Mouse (Mus musculus) lung, adult 18-20 months (tissue): ENCODE measurements around the gene Ssr1.

ENCODE experiments used
- DNase-seq, 2 experiments: peaks; one replicate each; pipeline ENCODE4 v3.0.0; 2022; ENCODE audit warnings: mixed read lengths in 2 of 2

The Ssr1 gene

DNA sequence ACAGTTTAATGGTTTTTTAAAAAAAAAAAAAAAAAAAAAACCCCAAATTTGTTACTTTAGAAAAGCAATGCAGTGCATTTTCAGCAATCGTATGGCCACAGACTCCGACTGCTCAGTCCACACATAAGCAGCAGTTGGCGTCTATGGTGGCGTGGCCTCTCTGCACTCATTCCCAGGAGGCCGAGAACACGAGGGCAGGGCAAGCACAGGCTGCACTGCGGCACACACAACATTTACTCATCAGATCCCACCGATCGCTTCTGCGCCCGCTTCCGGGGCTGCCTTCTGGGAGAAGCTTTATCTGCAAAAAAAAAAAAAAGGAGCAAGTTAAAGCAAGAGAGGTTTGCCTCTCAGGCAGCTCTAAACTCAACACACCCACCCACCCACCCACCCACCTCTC, 14.5 kb downstream of the Ssr1 start:
- no peak for DNase-seq

DNA sequence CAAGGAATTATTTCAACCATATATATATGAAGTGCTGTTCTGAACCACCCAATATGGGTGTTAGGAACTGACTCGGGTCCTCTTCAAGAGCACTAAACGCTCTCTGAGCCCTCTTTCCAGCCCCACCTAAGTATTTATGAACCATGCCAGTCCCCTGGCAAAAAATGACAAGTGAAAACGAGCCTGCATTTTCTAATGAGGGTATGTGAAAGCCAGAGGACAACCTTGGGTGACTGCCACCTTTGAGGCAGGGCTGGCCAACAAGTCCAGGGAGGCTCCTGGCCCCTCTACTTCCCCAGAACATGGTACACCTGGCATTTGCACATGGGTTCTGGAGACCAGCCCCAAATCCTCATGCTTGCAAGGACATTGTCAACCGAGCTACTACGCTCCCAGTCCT, 19.3 kb downstream of the Ssr1 start:
- DNase-seq, result no peak

DNA sequence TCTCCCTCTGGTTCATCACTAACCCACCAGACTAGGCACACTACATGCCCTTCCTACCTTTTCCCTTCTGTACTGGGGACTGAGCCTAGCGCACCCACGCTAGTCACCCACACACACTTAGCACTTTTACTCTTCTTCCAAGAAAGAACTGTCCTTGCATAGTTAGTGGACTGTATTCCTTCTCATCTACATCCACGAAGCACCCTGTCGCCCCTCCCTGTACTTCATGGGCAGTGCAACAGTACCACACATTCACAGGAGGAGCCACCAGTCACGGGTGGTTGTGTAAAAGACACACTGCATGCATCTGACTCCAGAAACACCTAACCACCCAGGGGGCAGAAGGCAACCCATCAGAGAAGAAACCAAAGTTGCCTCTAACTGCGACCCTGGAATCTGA, 20.0 kb downstream of the Ssr1 start:
- DNase-seq, result no peak

DNA sequence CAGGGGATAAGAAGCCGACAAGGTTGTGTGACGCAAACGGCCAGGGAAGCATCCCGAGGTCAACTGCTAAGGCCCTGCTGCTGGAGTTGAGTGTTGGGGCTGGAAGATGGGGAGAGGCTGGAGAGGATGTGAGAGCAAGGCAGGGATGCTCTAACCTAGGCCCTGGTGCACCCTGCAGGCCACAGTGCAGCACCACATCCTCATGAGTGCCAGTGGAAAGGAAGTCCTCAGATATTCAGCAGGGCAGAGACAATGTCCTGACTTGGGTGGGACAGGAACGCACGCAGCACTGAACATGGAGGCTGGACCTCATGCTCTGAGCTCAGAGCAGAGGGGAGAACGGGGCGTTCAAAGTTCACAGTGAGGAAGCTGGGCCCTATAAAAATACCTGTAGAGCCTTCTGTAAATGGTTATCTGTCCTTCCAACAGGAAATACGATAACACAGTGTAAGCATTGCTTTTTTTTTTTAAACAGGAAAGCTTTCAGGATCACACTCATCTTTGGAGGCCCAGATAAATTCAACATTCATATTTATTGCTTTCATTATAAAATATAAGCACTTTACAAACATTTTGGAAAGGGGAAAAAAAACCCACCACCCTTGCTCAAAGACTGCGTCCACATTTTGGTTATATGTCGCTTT, 23.0 kb downstream of the Ssr1 start:
- peak in 1 of 2 experiments; percentile 43 for DNase-seq

DNA sequence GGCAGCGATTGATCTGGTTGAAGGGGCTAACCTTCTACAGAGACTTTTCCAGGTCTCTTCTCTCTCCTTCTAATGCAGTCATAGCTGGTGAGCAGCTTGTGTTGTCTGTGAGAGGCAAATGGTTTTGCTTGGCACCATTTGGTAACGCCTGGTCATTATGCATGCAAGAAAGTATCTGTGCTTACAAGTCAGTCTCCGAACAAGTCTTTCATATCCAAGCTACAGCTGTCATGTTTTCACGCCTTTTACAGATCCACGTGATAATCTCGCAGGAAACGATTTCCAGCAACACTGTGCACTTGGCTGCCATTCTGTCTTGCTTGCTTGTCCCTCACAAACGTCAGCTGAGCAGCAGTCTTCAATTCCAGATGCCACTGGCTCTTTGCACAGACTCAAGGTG, 24.0 kb downstream of the Ssr1 start:
- no peak for DNase-seq

DNA sequence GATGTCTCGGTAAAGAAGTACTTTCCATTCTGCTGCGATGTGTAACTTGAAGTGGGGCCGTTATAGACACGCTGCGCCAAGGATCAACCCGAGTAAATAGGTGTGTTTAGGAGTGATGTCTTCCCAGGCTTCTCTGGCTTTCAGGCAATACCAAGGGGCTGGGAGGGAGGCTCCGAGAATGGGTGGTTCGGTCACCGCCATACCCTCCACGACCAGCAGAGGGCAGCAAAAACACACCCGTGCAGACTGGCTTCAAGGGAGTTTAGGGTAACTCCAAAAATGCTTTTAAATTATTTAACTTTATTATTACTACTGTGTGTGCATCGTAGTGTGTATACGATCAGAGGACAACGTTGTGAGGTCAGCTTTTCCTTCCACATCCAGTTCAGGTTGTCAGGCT, 24.7 kb downstream of the Ssr1 start:
- DNase-seq, result peak; percentile 80 to 84

DNA sequence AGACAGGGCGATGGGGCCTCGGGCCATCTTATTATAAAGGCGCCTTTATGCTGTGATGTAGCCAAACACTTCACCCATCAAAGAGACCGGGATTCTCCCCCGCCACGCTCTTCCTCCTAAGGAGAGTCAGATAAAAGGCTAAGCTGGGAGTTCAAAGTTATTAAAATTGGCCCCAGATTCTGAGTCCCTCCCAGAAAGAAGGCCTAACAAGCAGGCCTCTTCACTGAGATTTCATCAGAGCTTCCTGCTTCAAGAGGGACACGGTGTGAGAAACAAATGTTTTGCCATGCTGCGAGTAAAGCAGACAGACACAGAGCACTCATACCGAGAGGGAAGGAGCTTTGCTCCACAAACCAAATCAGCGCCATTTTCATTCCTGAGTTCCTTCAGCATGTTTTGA, 26.5 kb downstream of the Ssr1 start:
- peak in 1 of 2 experiments; percentile 24 for DNase-seq

DNA sequence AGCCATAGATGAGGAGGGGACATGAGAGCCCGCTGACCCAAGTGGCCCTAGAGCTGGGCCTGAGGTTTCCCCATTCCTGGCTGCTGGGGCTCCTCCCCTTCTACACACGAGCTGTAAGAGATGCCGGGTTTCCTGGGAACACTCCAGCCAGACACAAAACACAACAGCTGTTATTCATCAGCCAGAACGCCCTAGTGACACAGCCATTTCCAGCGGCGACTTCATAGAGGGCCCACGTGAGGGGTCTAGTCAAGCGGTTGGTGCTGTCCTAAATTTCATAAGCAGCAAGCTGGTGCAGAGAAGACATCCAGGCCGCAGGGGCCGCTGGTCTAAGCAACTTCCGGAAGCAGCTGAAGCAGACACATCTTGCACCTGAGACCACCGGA, 27.0 kb downstream of the Ssr1 start:
- peak; percentile 48 to 71 for DNase-seq

DNA sequence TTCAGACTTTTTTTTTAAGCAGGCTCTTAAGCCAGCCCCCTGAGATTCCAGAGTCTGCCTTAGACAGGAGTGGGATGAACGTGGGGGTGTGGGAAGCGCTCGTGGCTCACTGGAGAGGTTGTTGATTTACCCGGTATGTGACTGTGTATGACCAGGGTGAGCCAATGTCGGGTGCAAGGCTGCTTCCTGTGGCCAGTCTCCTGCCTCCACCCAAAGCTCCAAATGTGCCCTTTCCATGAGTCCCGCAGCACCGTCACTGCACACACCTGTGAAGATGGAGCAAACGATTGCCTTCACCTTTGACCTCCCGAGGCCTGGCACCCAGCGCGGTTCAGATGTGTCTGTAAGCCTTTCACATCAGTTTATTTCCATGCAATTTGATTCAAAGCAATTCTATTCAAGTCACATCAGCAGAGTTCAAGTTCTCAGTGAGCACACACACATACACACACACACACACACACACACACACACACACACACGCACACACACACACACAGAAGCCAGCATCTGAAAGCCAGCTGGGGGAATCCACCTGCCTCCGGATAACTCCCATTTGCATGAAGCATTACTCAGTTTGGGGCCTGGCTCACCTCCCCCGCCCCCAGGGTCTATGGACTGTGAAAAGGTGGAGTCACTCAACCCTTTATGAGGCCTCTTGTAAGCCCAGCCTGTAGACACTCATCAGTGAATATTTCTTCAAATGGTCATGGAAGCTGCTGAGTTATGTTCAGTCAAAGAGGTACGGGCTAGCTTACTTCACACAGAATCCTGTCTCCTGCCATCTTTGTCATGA, 27.6 kb downstream of the Ssr1 start:
- DNase-seq, result no peak

DNA sequence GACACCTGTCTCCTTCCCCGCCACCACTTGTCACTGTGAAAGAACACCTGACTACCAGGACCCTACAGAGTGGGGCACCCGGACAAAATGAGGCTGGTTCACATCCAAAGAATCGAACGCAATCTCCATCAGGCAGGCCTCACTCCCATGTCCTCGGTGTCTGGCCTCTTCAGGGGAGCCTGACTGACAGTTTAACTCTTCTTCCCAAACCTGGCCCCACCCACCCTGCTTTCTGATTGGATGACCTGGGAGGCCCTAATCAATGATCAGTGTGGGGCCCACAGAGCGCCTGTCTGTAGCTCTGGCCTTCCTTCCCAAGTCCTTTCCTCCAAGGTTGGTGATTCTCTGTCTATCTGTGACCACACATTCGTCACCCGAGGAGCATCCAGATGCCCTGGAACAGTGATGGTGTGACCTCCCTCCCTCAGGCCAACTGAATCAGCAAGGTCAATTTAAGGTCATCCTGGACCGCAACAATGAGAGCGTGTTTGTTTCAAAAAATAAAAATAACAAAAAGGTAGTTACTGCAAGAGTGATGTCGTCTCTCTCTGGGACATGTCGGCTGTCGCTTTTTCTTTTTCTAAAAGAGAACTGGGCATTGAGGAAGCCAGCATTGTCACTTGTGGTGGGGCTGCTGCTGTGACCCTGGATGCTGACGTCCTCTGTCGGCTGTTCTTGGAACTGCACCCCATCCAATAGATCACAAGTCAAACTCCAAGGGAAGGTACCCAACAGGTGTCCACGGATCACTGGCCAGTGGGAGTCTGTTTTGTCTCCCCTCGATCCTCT, 28.7 kb downstream of the Ssr1 start:
- DNase-seq, result no peak

DNA sequence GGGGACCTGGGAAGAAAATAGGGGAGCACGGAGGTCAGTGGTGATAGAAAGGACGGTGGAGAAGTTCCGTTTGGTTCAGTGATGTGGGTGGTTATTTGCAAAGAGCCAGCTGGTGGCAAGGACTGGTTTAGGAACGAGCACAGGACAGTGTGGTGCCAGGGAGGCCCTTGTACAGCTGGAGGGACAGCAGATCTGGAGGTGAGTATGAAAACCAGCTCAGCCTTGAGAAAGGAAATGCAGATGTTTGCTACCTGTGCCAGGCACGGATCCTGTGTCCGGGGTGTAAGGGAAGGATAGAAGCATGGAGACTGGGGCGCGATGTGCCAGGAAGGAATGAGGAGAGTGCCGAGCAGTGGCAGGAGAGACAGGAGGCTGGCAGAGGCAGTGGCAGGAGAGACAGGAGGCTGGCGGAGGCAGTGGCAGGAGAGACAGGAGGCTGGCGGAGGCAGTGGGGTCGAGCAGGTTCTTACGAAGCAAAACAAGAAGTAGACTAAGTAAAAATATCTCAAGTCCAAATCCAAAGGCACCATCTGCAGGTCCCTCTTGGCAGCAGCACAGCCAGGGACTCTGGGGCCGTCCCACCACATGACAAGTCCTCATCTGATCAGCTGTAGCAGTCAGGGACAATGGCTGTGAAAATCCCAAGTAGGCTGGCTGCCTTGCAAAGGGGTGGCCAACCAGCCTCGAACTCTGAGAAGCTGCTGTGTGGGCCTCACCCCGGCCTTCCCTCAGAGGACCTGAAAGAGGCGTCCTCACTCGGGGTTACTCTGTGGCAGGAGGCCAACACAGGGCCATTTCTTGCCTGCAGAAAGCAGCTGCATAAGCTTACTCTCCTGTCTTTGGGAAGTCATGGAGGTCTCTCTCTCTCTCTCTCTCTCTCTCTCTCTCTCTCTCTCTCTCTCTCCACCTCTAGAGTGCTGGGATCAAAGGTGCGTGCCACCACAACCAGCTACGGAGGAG, 29.6 kb downstream of the Ssr1 start:
- DNase-seq, result no peak

DNA sequence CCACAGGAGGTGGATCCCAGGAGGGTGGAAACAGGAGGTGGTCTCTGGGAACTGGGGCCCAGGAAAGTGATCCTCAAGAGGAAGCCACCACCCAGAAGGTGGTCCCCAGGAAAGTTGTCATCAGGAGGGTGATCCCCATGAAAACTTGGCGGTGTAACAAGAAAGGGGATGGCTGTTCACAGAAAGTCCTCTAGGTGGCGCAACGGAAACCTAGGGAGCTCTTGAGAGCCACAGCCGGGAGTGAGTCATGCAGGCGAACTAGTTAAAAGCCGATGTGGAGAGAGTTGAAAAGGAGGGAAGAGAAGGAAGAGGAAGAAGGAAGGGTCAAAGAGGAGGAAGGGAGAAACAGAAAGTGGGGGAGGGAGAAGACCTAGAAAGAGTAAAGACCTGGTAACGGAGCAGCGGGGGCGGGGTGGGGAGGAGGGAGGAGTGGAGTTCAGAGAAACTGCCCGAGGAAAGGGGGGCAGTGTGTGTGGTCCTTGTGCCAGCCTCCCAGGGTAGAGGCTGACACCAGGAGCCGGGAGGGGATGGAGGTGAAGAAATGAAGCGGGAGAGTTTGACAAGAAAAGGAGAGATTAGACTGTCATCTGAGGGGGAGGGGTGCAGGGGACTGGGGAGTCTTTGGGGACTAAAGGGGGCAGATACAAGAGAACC, 30.5 kb downstream of the Ssr1 start:
- DNase-seq, result peak; percentile 78 to 84

DNA sequence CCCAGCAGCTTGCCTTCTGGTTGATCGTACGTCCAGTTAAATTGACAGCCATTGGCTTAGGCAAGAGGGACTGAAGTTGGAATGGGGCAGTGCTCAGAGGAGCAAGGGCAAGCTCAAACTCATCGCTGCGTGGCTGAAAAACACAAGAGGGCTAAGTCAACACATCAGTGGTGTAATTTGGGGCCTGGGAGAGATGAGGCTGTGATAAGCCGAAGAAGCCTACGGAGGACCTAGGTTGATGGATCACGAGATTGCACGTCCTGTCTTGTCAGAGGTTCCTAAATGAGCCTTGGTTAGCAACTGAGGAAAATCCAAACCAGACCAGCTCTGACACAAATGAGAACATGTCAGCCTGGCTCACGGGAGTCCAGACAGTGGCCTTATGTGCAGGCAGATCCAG, 31.5 kb downstream of the Ssr1 start:
- DNase-seq, result no peak

DNA sequence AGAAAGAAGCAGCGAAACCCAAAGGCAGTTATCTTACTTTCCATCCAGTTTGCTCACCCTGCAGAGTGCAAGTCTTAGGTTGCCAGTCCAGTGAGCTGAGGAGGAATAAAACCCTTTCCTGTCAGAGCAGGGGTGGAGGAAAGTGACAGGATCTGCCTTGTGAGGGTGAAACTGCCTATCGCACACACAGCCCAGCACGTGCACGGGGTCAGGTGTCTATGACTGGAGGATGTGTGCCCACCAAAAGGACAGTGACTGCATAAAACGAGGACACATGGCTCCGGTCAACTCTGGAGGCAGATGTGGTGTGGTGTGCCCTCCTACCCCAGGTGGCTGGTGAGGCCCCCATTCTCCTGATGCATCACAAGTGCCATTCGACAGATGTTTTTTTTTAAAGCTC, 34.1 kb downstream of the Ssr1 start:
- no peak for DNase-seq

DNA sequence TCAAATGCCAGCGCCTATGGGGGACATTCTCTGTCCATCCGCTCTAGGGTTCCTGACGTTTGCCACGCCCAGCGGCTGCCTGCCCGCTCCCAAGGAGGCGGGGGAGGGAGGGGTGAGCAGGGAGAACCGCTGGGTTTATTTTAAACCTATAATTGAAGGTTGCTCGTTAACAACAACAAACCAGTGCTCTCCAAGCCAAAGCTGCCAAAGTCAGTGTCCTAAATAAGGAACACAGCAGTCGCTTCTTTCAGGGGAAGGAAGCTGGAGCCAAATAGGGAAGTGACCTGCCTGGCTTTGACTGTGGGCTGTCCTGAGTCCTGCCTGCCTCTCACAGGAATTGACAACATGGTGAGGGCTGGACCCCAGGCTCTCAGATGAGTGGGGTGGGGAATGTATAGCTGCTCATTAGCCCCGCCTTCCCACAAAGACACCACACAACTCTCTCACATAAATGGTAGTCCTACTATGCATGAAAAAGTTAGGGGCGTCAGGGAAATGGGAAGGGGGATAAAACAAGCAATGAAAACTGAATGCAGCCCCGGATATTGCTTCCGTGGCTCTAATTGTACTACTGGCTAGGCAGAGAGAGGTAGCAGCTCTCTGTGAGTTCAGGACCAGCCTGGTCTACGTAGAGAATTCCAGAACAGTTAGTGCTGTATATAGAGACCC, 34.6 kb downstream of the Ssr1 start:
- no peak for DNase-seq

DNA sequence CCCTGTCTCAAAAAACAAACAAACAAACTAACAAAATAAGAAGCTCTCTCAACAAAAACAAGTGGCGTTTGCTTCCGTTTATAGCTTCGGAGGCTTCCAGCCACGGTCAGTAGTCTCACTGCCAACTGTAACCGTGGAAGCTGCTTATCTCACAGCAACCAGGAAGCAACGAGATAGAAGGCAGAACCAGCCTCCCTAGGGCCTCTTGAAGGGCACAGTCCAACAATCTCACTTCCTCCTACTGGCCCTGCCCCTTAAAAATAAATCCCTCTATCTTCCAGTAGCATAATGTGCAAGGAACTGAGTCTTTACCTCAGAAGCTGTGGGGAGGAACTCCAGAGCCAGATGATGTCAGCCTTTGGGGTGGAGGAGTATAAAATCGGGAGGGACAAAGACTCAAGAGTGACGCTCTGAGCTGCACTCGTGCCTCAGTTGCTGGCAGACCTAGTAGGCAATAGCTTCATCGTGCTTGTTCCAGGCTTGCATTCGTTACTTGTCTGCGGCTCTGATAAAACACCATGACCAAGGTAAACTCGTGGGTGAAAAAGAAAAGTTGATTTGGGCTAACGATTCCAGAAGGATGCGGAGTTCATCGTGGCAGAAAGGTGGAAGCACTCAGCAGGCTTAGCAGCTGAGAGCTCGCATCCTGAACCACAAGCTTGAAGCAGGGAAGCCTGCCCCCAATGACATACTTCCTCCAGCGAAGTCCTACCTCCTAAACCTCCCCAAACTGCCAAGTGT, 35.3 kb downstream of the Ssr1 start:
- DNase-seq, result peak in 1 of 2 experiments; percentile 25

DNA sequence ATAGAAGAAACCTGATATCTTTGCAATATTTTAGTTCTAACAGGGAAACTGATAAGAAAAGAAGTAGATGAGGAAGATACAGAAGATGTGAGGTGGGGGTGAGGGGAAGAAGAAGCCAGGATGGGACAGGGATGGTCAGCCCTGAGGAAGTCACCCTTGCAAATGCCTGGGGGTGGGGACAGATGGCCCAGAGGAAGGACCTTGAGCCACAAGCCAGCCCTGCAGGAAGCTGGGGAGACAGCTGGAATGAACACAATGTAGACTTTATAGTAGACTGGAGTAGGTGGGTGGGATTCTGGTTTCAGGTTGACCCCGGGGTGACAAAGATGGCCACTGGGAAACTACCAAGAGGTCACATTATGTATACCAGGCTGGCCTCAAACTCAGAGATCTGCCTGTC, 39.7 kb downstream of the Ssr1 start:
- DNase-seq, result no peak

DNA sequence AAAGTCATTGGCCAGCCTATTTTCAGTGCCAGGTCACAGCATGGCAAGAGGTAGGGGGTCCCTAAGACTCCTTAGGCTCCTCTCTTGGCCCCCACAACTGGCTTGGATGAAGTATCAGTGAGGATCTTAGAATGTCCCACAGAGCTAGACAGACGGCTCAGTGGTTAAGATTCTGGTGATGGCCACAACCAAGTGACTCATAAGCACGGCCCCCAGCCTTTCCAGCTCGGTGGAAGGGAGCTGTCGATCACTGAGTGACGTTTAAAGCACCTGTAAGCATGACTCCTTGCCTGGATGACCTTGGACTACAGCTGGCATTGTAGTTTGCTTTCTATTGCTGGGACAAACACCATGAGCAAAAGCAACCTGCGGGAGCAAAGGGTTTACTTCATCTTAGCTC, 41.0 kb downstream of the Ssr1 start:
- no peak for DNase-seq

DNA sequence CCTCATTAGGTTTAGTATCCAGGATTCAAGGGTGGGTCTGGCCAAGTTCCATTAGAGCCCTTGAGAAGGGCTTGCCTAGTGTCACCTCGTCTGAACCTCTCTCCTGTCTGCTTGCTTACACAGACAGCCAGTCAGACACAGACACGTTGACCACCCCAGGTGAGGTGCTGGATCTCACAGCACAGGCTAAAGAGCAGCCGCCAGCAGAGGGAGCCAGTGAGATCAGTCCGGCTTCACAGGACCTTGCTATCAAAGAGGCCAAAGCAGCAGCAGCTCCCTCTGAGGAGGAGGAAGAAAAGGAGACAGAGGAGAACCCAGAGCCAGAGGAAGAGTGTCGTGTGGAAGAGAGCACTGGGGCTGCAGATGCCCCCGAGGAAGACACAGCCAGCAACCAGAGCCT, 47.3 kb downstream of the Ssr1 start:
- peak; percentile 81 to 83 for DNase-seq

DNA sequence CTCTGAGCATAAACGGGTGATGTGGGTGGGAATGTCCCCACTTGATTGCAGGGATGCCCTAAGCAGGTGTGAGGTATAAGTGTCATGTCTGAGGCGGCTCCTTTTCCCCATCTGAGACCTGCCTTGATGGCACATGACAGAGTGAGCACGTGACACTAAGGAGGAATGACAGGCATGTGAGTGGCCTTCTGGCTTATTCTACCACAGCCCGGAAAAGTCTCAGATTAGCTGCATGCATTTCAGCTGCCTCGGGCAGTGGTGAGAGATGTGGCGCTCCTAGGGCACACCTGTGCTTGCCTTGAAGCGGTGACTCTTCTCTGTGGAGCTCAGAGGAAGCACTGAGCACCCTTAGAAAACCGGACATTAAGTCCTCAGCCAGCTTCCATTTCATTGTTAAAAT, 48.6 kb downstream of the Ssr1 start:
- DNase-seq, result no peak

DNA sequence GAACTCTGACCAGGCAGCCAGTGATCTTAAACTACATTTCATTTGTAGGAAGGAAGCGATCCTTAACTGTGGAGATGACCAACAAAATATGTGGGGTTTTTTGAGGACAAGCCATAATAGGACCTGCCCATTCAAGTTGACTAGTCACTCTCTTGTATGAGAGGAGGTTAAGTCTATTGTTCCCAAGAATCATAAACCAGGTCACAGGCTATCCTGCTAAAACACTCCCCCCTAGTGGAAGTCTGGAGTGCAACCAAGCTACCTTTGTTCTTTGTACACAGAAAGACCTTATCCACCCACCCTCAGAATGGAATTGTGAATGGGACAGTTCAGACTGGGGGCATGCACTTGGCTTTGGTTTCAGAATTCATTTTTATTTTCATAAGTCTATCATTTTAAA, 49.7 kb downstream of the Ssr1 start:
- DNase-seq, result peak in 1 of 2 experiments; percentile 55
